Mouse (Mus musculus): Measurements from ENCODE around the gene Tmed6. TPM values are rescaled to one million over a fixed set of nuclear protein-coding genes. Genes with fewer than 3 reads are reported as not detected.

The Tmed6 gene
- polyA plus RNA-seq, 1 experiment from 2014 or later = not detected

Small RNAs within 50 kb of the gene (microRNA-seq; reads per million reads assigned to microRNA genes)
- 1.8 reads per million for gene Mir7075

Other genes starting within 250 kb of the Tmed6 start
- 0.09 and 0.28 TPM in 2 replicates for gene Has3, start 195.4 kb downstream of the Tmed6 start, polyA plus RNA-seq (2014; fragmentation: Nextera tagmentation; extraction: Ambion mirVana)
- gene Utp4, start 172.0 kb downstream of the Tmed6 start, polyA plus RNA-seq (2014; fragmentation: Nextera tagmentation; extraction: Ambion mirVana) = 71.7 and 80.0 TPM in 2 replicates
- 6.3 and 7.7 TPM in 2 replicates for gene Sntb2, start 129.9 kb downstream of the Tmed6 start, polyA plus RNA-seq (2014; fragmentation: Nextera tagmentation; extraction: Ambion mirVana)
- 100 and 105 TPM in 2 replicates for gene Vps4a, start 34.4 kb downstream of the Tmed6 start, polyA plus RNA-seq (2014; fragmentation: Nextera tagmentation; extraction: Ambion mirVana)
- gene Pdf, start 17.0 kb downstream of the Tmed6 start, polyA plus RNA-seq (2014; fragmentation: Nextera tagmentation; extraction: Ambion mirVana) = 43.5 and 44.8 TPM in 2 replicates
- 42.4 and 42.8 TPM in 2 replicates for gene Cog8, start 9.0 kb downstream of the Tmed6 start, polyA plus RNA-seq (2014; fragmentation: Nextera tagmentation; extraction: Ambion mirVana)
- 86.1 and 88.8 TPM in 2 replicates for gene Nip7, start 8.8 kb downstream of the Tmed6 start, polyA plus RNA-seq (2014; fragmentation: Nextera tagmentation; extraction: Ambion mirVana)
- 15.0 and 15.5 TPM in 2 replicates for gene Terf2, start 30.9 kb upstream of the Tmed6 start, polyA plus RNA-seq (2014; fragmentation: Nextera tagmentation; extraction: Ambion mirVana)
- 164 and 165 TPM in 2 replicates for gene Cyb5b, start 85.0 kb upstream of the Tmed6 start, polyA plus RNA-seq (2014; fragmentation: Nextera tagmentation; extraction: Ambion mirVana)
- gene Nfat5, start 227.8 kb upstream of the Tmed6 start, polyA plus RNA-seq (2014; fragmentation: Nextera tagmentation; extraction: Ambion mirVana) = 8.8 and 11.2 TPM in 2 replicates